15 mouse cellular contexts compared by ENCODE assay signal in the genomic region with DNA sequence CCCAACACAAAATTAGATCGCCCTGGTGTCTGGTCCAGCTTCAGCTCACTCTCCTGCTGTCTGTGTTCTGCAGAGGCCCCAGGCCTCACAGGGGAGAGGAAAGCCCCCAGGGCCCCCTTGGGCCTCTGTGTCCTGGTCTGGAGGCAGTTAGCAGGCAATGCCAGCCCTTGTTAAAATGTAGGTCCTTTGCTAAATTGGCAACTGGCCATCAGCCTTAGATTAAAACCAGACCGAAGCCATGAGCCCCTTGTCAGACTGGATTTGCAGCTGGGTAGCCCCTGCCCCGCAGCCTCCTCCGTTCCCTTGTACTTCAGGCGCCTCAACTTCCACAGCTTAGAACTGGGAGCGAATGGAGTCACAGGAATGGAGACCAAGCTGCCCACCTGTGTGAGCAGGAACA. TPM values are rescaled to one million over a fixed set of nuclear protein-coding genes. Genes with fewer than 3 reads are reported as not detected.
A peak's percentile ranks its signal among the peaks of the same experiment; 100 is the strongest.
DNase-seq lines count a peak whose midpoint lies in the region; ATAC-seq lines count a peak whose summit lies in the region.
"Had no signal": no experiment of that assay in that cellular context is flagged by ENCODE, and none has a peak within 500 bp of the region (broad histone marks: within the 10 kb centered on the region; RNA-seq: fewer than 3 reads in every experiment).

No protein-coding gene starts in this region.

- 0 out of 2 replicates have a peak overlapping the region, but pooled peaks have one; percentile 3 for H3K4me3 ChIP-seq in heart, embryonic 10.5 days
- H3K4me3 ChIP-seq in embryonic facial prominence, embryonic 13.5 days = no peak overlapping the region
- H3K4me3 ChIP-seq in limb, embryonic 15.5 days = no peak overlapping the region
- H3K4me3 ChIP-seq: midbrain, embryonic 12.5 days had no signal

- no peaks in the 10 kb centered on the region for H3K27me3 ChIP-seq in heart, embryonic 10.5 days (ENCODE audit: insufficient read depth, poor library complexity, severe bottlenecking)
- H3K27me3 ChIP-seq in embryonic facial prominence, embryonic 13.5 days = no peaks in the 10 kb centered on the region
- H3K27me3 ChIP-seq in limb, embryonic 15.5 days = no peaks in the 10 kb centered on the region
- H3K27me3 ChIP-seq: midbrain, embryonic 12.5 days had no signal

- peak overlapping the region; percentile 58 for H3K9ac ChIP-seq in embryonic facial prominence, embryonic 13.5 days
- H3K9ac ChIP-seq in limb, embryonic 15.5 days = peak overlapping the region; percentile 4; the same call in 1 of the 2 replicates
- H3K9ac ChIP-seq: midbrain, embryonic 12.5 days had no signal

- no peaks in the 10 kb centered on the region for H3K9me3 ChIP-seq in heart, embryonic 10.5 days
- H3K9me3 ChIP-seq in embryonic facial prominence, embryonic 13.5 days = no peaks in the 10 kb centered on the region
- H3K9me3 ChIP-seq in limb, embryonic 15.5 days = no peaks in the 10 kb centered on the region
- H3K9me3 ChIP-seq: midbrain, embryonic 12.5 days had no signal

- no peak for DNase-seq in heart, embryonic 10.5 days (ENCODE audit: low spot score)
- DNase-seq in heart, postnatal 36 days = no peak
- DNase-seq in kidney, postnatal 10 days = peak; percentile 7
- DNase-seq in kidney, postnatal 36 days = no peak
- DNase-seq in cerebellum, adult 8-10 months = no peak
- DNase-seq: cerebellum, adult 11 months; lung, adult 18-20 months; lung, postnatal 4 days; right cerebral cortex, postnatal 4 days had no signal

- H3K27ac ChIP-seq in heart, embryonic 10.5 days = peak overlapping the region; percentile 62
- peak overlapping the region; percentile 94 for H3K27ac ChIP-seq in embryonic facial prominence, embryonic 13.5 days
- peak overlapping the region; percentile 79 for H3K27ac ChIP-seq in limb, embryonic 15.5 days
- H3K27ac ChIP-seq: midbrain, embryonic 12.5 days had no signal

- H3K4me1 ChIP-seq in heart, embryonic 10.5 days = peaks cover 64% of the 10 kb centered on the region
- H3K4me1 ChIP-seq in embryonic facial prominence, embryonic 13.5 days = peaks cover 76% of the 10 kb centered on the region
- peaks cover 72% of the 10 kb centered on the region for H3K4me1 ChIP-seq in limb, embryonic 15.5 days

- ATAC-seq in embryonic facial prominence, embryonic 13.5 days (ENCODE audit: insufficient number of reproducible peaks, insufficient read depth, low FRiP score, low TSS enrichment, low read depth) = no peak
- no peak for ATAC-seq in limb, embryonic 15.5 days (ENCODE audit: insufficient number of reproducible peaks, low FRiP score, low TSS enrichment, low read depth)
- ATAC-seq: inflammation-experienced regulatory T-cells, adult 6 months had no signal

- peak overlapping the region; percentile 31; the same call in 1 of the 2 replicates for H3K4me2 ChIP-seq in embryonic facial prominence, embryonic 13.5 days
- H3K4me2 ChIP-seq in limb, embryonic 15.5 days = no peak overlapping the region
- H3K4me2 ChIP-seq: midbrain, embryonic 12.5 days had no signal

- intact Hi-C loops in heart, postnatal 36 days (cut with DNase I) = no loop called here

- H3K36me3 ChIP-seq in heart, embryonic 10.5 days = peaks cover 16% of the 10 kb centered on the region
- 0 out of 2 replicates have a peak, but pooled peaks cover 4% of the 10 kb centered on the region for H3K36me3 ChIP-seq in embryonic facial prominence, embryonic 13.5 days
- H3K36me3 ChIP-seq in limb, embryonic 15.5 days = no peaks in the 10 kb centered on the region
- H3K36me3 ChIP-seq: midbrain, embryonic 12.5 days had no signal

- WGBS in heart, embryonic 10.5 days = 64% methylated on average over 6 of the region's 6 CpGs
- 10% methylated on average over 6 of the region's 6 CpGs for WGBS in embryonic facial prominence, embryonic 13.5 days
- 24% methylated on average over 6 of the region's 6 CpGs for WGBS in limb, embryonic 15.5 days

RNA-seq across cellular contexts. Expression of gene Prrx2, which starts 37.9 kb away (rescaled TPM):
- 49.1 and 73.9 TPM in 2 replicates for polyA plus RNA-seq in heart, embryonic 10.5 days (2016; fragmentation: Nextera tagmentation; extraction: Ambion mirVana)
- 1 to 10 TPM in 1 of 2 experiments, under 1 TPM in 1; 0.41 to 1.1 TPM for total RNA-seq in heart, postnatal 36 days (2021)
- polyA plus RNA-seq in embryonic facial prominence, embryonic 13.5 days (2015; fragmentation: Nextera tagmentation; extraction: Ambion mirVana) = 103 and 107 TPM in 2 replicates
- 47.6 and 65.0 TPM in 2 replicates for polyA plus RNA-seq in limb, embryonic 15.5 days (2015; fragmentation: Nextera tagmentation; extraction: Ambion mirVana)
- total RNA-seq: common myeloid progenitor, adult 5-6 weeks; MEL had no signal
- polyA plus RNA-seq: inflammation-experienced regulatory T-cells, adult 6 months had no signal

RNA-seq across cellular contexts. Expression of gene Asb6, which starts 42.5 kb away (rescaled TPM):
- polyA plus RNA-seq in heart, embryonic 10.5 days (2016; fragmentation: Nextera tagmentation; extraction: Ambion mirVana) = 31.3 and 40.1 TPM in 2 replicates
- 1 to 10 TPM; 7.3 to 8.1 TPM for total RNA-seq in heart, postnatal 36 days (2021)
- polyA plus RNA-seq in embryonic facial prominence, embryonic 13.5 days (2015; fragmentation: Nextera tagmentation; extraction: Ambion mirVana) = 39.5 and 47.3 TPM in 2 replicates
- 32.8 and 34.4 TPM in 2 replicates for polyA plus RNA-seq in limb, embryonic 15.5 days (2015; fragmentation: Nextera tagmentation; extraction: Ambion mirVana)

RNA-seq across cellular contexts. Expression of gene Ptges, which starts 57.0 kb away (rescaled TPM):
- 4.2 and 6.1 TPM in 2 replicates for polyA plus RNA-seq in heart, embryonic 10.5 days (2016; fragmentation: Nextera tagmentation; extraction: Ambion mirVana)
- total RNA-seq in heart, postnatal 36 days (2021) = 1 to 10 TPM; 1.7 to 1.9 TPM
- 15.8 and 19.8 TPM in 2 replicates for polyA plus RNA-seq in embryonic facial prominence, embryonic 13.5 days (2015; fragmentation: Nextera tagmentation; extraction: Ambion mirVana)
- polyA plus RNA-seq in limb, embryonic 15.5 days (2015; fragmentation: Nextera tagmentation; extraction: Ambion mirVana) = 27.6 and 35.3 TPM in 2 replicates
- total RNA-seq: common myeloid progenitor, adult 5-6 weeks; MEL had no signal
- polyA plus RNA-seq: inflammation-experienced regulatory T-cells, adult 6 months had no signal
